Mouse (Mus musculus): Measurements from ENCODE around the gene Brpf1.

DNA sequence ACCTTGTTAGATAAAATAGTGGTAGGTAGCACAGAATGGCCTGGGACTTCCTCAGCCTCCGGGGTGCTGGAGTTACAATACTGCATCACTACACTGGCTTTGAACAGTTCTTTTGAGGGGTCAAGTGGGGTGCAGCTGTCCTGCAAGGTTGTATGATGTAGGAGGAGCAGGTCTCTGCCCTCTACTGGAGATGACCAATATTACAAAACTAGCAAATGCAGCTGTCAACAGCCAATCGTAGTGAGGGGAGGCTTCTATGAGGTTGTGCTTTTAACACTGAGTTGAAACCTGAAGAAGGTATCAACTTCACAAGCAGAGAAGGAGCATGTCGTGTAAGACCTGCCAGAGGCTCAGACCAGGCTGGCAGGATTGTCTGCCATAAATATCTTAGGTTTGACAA lies 4.7 kb upstream of the Brpf1 start:
- no peak for TF ChIP-seq POLR2A (IDR thresholded peaks at IDR 0.05; ENCODE audit: borderline replicate concordance, extremely low read depth, insufficient read depth, insufficient read length, poor library complexity, severe bottlenecking)
- TF ChIP-seq CTCF (IDR thresholded peaks at IDR 0.05; ENCODE audit: borderline replicate concordance, extremely low read depth, insufficient read depth, insufficient read length) = peak; percentile 51; the same call in 1 of the 2 replicates

Measured in brain, embryonic 14.5 days (tissue).